Mouse (Mus musculus): ENCODE measurements around the gene Ptpn7. TPM values are rescaled to one million over a fixed set of nuclear protein-coding genes. Genes with fewer than 3 reads are reported as not detected.
"Not testable (repeated sequence)": the region's sequence is repeated elsewhere in the genome, so short reads cannot be mapped to it uniquely, and the experiment has no call there.

The Ptpn7 gene
- total and polyA plus RNA-seq, 3 experiments = 202 to 215 TPM; not detected in 1

- TF ChIP-seq MEF2A (IDR thresholded peaks at IDR 0.05; ENCODE audit: extremely low read depth, insufficient replicate concordance, low read depth, low read length, poor library complexity, severe bottlenecking) (no peak), BHLHE40 (IDR thresholded peaks at IDR 0.05; ENCODE audit: borderline replicate concordance, low read depth, low read length) (no peak), ZC3H11A (IDR thresholded peaks at IDR 0.05; ENCODE audit: low read depth, low read length) (peak; percentile 35; the same call in 1 of the 2 replicates)
Observed at GRCm38 (mm10) chr1:135110075-135110474, 22.4 kb upstream of the Ptpn7 start (continued).

GRCm38 (mm10) chr1:135111271-135111670, 21.2 kb upstream of the Ptpn7 start:
- not testable (repeated sequence) for H3K9me3 ChIP-seq (replicated peaks; ENCODE audit: insufficient read depth, low read length); H3K4me1 ChIP-seq (ENCODE audit: control insufficient read depth in 1 of 2, insufficient read depth in 2 of 2, low read length in 2 of 2); H3K27ac ChIP-seq (ENCODE audit: control insufficient read depth, low read depth, low read length); H3K9ac ChIP-seq (ENCODE audit: control insufficient read depth, low read depth, low read length, poor library complexity, severe bottlenecking); H3K79me2 ChIP-seq (ENCODE audit: control insufficient read depth, insufficient read depth, low read length, poor library complexity); H3K27me3 ChIP-seq (ENCODE audit: control insufficient read depth in 1 of 2, insufficient read depth in 2 of 2, low read length in 2 of 2); H3K4me3 ChIP-seq (ENCODE audit: control insufficient read depth in 1 of 2, insufficient read depth in 1 of 2, low read depth in 2 of 2, low read length in 2 of 2); H3K36me3 ChIP-seq (ENCODE audit: control insufficient read depth in 1 of 2, insufficient read depth in 2 of 2, low read length in 2 of 2); DNase-seq (ENCODE audit: low read depth, low spot score)

- no peak overlapping the region for H3K9ac ChIP-seq (ENCODE audit: control insufficient read depth, low read depth, low read length, poor library complexity, severe bottlenecking)
- no peaks in the 10 kb centered on the region for H3K4me1 ChIP-seq (ENCODE audit: control insufficient read depth in 1 of 2, insufficient read depth in 2 of 2, low read length in 2 of 2)
- no peaks in the 10 kb centered on the region for H3K79me2 ChIP-seq (ENCODE audit: control insufficient read depth, insufficient read depth, low read length, poor library complexity)
- H3K27me3 ChIP-seq (ENCODE audit: control insufficient read depth in 1 of 2, insufficient read depth in 2 of 2, low read length in 2 of 2) = no peaks in the 10 kb centered on the region
- no peaks in the 10 kb centered on the region for H3K9me3 ChIP-seq (replicated peaks; ENCODE audit: insufficient read depth, low read length)
- no peak overlapping the region for H3K4me3 ChIP-seq (ENCODE audit: control insufficient read depth in 1 of 2, insufficient read depth in 1 of 2, low read depth in 2 of 2, low read length in 2 of 2)
- no peaks in the 10 kb centered on the region; a peak in 1 of 4 replicates for H3K36me3 ChIP-seq (ENCODE audit: control insufficient read depth in 1 of 2, insufficient read depth in 2 of 2, low read length in 2 of 2)
- peak; percentile 66 for DNase-seq (ENCODE audit: low read depth, low spot score)
- H3K27ac ChIP-seq (ENCODE audit: control insufficient read depth, low read depth, low read length) = no peak overlapping the region
- TF ChIP-seq MXI1 (IDR thresholded peaks at IDR 0.05; ENCODE audit: low read depth, low read length) (no peak), TCF12 (IDR thresholded peaks at IDR 0.05; ENCODE audit: low read depth, low read length) (no peak), CTCF (IDR thresholded peaks at IDR 0.05 in 2 of 3, conservative IDR thresholded peaks at IDR 0.05 in 1 of 3; ENCODE audit: control insufficient read depth in 1 of 3, insufficient read depth in 1 of 3, low read depth in 2 of 3, low read length in 3 of 3, poor library complexity in 1 of 3, severe bottlenecking in 1 of 3) (peak; percentile 79 to 92 (median 90)), MEF2A (IDR thresholded peaks at IDR 0.05; ENCODE audit: extremely low read depth, insufficient replicate concordance, low read depth, low read length, poor library complexity, severe bottlenecking) (no peak), RAD21 (IDR thresholded peaks at IDR 0.05; ENCODE audit: low read depth, low read length) (peak; percentile 31), ELF1 (IDR thresholded peaks at IDR 0.05; ENCODE audit: low read depth, low read length) (no peak), NELFE (IDR thresholded peaks at IDR 0.05; ENCODE audit: low read depth, low read length) (no peak), CHD2 (IDR thresholded peaks at IDR 0.05; ENCODE audit: low read length) (no peak), NRF1 (IDR thresholded peaks at IDR 0.05; ENCODE audit: insufficient read depth, low read depth, low read length, poor library complexity, severe bottlenecking) (no peak), USF2 (IDR thresholded peaks at IDR 0.05; ENCODE audit: borderline replicate concordance in 1 of 2, insufficient read depth in 1 of 2, low read depth in 1 of 2, low read length in 2 of 2) (no peak), ZMIZ1 (IDR thresholded peaks at IDR 0.05; ENCODE audit: low read depth, low read length) (no peak), SMC3 (IDR thresholded peaks at IDR 0.05; ENCODE audit: low read depth, low read length) (peak; percentile 64), RCOR1 (IDR thresholded peaks at IDR 0.05; ENCODE audit: low read depth, low read length) (no peak), ETS1 (IDR thresholded peaks at IDR 0.05; ENCODE audit: low read depth, low read length) (no peak), UBTF (IDR thresholded peaks at IDR 0.05; ENCODE audit: borderline replicate concordance, insufficient read depth, low read depth, low read length) (no peak), BHLHE40 (IDR thresholded peaks at IDR 0.05; ENCODE audit: borderline replicate concordance, low read depth, low read length) (no peak), POLR2AphosphoS5 (IDR thresholded peaks at IDR 0.05; ENCODE audit: borderline replicate concordance, low read depth, low read length) (no peak), MAFK (IDR thresholded peaks at IDR 0.05; ENCODE audit: borderline replicate concordance, low read depth, low read length) (no peak), MYC (IDR thresholded peaks at IDR 0.05; ENCODE audit: low read depth, low read length) (no peak), USF1 (IDR thresholded peaks at IDR 0.05; ENCODE audit: low read depth, low read length) (peak; percentile 71), EP300 (IDR thresholded peaks at IDR 0.05; ENCODE audit: low read depth in 1 of 2, low read length in 2 of 2) (no peak), TAL1 (IDR thresholded peaks at IDR 0.05; ENCODE audit: low read length) (no peak), KAT2A (conservative IDR thresholded peaks at IDR 0.05; ENCODE audit: low read depth, low read length) (no peak), GATA1 (IDR thresholded peaks at IDR 0.05; ENCODE audit: low read depth, low read length) (no peak), E2F4 (IDR thresholded peaks at IDR 0.05; ENCODE audit: borderline replicate concordance, low read depth, low read length) (no peak), HCFC1 (IDR thresholded peaks at IDR 0.05; ENCODE audit: low read depth, low read length) (no peak), MAX (IDR thresholded peaks at IDR 0.05; ENCODE audit: low read length) (0 out of 2 replicates have a peak, but pooled peaks have one; percentile 27), MYB (IDR thresholded peaks at IDR 0.05; ENCODE audit: low read depth, low read length) (no peak)
Observed at GRCm38 (mm10) chr1:135112661-135113060, 19.8 kb upstream of the Ptpn7 start.
